Mouse (Mus musculus) layer of hippocampus, adult 9-11 months (tissue): ENCODE measurements at regions not wholly inside any gene's neighbourhood (a gene's known extent, or its start where the extent isn't known, plus 50 kb on each side); places are given as distances from the start of the nearest gene placed in this dataset.

Source experiments
- DNase-seq: peaks from one replicate; pipeline ENCODE4 v3.0.0; 2022

- no peak for DNase-seq
Measured at GRCm38 (mm10) chr4:93444666-93445065, 109.4 kb upstream of the Tusc1 start.

GRCm38 (mm10) chr4:93438587-93439336, 103.5 kb upstream of the Tusc1 start:
- no peak for DNase-seq

- DNase-seq, result no peak
Measured at GRCm38 (mm10) chr4:93437386-93438130, 102.2 kb upstream of the Tusc1 start.

DNA sequence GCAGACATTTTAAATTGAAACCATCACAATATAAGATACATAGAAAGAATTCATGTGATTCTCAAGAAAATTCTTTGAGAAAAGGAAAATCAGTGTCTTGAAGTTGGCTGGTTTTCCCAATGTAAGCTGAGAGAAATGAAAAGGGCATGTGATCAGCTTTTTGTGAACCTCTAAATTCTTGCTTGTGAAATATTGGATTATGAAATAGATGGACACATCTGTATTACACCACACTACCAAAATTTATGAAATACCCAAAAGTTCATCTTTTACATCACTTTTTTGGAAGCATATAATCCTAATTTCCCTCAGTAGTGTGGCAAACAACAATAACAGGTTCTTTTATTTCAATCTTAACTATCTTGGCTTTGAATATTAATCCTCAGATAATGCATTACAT, 77.4 kb upstream of the Tusc1 start:
- no peak for DNase-seq

GRCm38 (mm10) chr4:93406876-93407275, 71.6 kb upstream of the Tusc1 start:
- no peak for DNase-seq

DNA sequence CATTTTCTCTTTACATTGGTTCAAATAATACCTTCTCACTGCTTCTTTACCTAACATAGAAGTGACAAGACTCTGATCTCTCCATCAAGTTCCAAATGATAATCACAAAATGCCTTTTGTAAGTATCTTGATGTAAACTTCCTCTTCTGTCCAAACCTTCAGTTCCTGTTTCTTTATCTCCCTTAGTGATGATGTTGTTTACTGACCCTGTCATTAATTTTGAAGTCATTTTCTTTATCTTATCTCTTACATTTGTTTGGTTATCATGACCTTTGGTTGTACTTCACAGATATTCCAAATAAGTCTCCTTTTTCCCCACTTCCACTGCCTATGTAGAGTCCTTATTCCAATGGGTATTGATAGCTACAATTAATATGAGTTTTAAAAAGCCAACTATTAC, 65.3 kb upstream of the Tusc1 start:
- no peak for DNase-seq
